Mouse (Mus musculus) lung, postnatal 4 days (tissue): ENCODE results near the gene Hs2st1.

Experiments used
- DNase-seq, 2 experiments: peaks; one replicate each; pipeline ENCODE4 v3.0.0; 2021

The Hs2st1 gene

DNA sequence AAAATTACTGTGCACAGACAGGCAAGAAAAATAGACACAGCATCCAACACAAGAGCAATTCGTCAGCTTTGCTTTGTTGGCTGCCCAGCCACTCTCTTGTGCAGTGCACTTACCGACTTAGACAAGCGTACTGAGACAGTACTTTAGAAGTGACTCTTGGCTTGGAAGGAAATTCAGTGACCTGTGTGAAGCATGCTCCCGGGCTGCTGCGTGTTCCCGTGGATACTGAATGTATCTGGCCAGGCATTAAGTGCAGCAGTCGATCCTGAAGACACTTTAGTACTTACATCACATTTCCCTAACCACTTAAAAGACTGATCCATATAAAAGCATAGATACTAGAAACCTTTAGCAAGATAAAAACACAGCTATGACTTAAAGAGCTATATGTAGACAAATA lies 68.1 kb downstream of the Hs2st1 start:
- no peak for DNase-seq

DNA sequence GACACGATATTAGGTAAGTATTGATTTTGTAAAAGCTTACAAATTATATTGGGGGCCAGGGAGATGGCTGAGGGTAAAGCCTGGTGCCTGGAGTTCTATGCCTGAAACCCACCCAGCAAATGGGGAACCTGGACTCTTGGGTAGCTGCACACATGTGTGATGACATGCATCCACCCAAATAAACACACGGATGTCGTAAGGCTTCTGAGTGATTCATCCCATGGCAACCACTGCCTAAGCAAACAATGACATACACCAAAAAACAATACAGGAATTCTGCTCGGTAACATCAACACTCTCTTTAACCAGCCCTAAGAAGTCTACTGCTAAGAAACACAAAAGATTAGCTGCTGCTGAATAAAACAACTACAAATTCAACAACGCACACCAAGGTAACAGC lies 73.2 kb downstream of the Hs2st1 start:
- no peak for DNase-seq

DNA sequence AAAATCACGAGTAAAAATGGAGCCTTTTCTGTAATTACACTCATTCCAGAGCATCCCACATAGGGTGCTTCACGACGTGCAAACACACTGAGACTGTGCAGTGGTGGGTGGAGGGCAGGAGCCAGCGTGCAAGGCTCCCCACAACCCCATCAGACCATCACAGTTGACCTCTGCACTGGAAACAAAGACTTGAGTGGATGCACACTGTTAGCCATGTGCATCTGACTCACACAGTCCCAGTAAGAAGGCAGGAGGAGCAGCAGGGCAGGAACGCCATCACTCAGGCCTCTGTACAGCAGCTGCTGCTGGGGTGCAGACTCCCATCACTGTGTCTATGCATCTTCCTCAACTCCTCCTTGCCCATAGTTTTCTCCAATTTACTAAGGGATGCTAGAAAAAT lies 75.1 kb downstream of the Hs2st1 start:
- DNase-seq = no peak

DNA sequence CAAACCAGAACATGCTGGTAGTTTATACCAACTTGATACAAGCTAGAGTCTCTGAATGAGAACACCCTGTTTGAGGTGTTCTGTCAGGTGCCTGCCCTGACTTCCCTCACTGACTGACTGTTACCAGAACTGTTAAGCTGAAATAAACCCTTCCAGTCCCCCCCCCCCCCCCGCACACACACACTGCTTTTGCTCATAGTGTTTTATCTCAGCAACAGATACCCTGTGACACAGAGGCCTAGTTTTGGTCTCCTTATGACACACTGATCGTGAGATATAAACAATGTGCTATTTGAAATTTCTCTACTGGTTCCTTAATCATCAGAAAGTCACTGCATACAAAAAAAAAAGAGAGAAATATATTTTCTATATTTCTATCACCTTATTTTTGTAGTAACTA lies 81.2 kb downstream of the Hs2st1 start:
- DNase-seq = no peak

DNA sequence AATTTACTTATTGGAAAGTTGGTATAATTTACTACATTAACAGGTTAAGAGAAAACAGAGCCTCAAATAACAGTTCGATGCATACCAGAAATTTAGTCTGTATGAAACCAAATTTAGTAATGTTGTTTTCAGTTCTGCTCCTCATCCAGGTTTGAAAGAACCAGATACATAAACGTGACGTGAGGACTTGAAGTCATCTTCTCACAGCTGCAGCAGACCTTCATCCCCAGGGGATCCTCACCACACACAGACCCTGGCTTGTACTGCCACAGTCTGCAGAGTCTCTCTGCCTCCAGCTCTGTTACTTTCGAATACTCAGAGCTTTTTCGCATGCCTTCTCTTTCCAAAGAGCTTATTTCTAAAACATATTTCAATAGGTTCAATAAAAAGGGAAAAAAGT lies 89.4 kb downstream of the Hs2st1 start:
- DNase-seq = no peak

DNA sequence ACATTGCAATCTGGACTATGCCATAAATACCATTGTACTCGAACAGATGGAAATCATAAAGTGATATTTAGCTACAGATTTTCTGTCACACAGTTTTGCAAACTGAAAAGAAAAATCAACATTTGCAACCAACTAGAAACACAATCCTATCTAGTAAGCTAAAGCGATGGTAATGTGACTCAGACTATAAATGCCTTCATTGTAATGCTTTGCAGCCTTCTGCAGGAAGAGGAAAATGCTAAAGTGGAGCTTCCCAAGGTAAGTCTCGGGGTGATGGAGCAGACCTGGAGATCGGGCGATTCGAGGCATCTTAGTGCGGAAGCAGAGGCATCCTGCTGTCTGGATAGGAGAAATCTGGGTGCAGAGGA lies 91.6 kb downstream of the Hs2st1 start:
- no peak for DNase-seq

DNA sequence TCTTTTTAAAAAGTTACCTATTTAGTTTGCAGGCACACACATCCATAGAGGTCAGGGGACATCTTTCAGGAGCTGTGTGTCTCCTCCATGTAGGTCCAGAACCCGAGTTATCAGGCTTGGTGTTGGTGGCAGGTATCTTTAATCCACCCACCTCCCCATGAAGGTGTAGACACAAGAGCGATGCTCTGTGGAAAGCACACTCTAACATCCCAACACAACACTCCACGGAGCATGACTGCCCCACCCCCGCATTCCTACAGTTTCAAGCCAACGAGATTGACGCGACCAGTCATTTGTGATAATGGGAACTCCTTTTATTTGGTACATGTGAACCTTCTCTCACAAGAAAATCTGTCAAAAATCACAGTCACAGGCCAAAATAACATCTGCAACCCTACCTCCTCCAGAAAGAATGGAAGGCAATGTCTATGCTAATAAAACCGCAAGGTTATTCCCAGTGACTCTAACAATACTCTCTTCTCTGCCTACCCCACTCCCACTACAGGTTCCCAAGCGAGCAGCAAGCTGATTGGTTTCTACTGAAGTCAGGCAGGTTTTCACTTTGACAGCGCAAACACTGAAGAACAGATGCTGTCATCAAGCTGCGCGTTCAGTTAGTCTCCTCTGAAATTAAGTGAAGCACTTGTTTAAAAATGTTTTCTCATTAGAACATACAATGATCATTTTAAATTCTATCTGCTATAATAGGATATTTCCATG lies 92.1 kb downstream of the Hs2st1 start:
- no peak for DNase-seq

DNA sequence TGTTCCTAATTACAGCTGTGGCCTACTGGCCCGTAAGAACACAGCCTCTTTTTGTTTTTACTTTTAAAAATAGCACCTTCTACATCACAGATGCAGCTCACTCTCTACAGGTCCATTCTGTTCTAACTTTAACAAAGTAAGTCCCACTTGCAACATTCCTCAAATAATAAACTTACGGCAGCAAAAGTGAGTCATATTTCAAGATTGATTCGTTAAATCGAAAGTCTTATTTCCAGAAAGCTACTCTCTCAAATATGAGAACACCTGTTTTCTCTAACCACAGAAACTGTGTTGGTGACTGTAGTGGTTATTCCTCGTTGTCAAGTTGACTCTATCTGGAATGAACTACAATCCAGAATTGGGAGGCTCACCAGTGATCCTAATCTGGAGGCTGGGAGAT lies 94.1 kb downstream of the Hs2st1 start:
- DNase-seq = no peak

DNA sequence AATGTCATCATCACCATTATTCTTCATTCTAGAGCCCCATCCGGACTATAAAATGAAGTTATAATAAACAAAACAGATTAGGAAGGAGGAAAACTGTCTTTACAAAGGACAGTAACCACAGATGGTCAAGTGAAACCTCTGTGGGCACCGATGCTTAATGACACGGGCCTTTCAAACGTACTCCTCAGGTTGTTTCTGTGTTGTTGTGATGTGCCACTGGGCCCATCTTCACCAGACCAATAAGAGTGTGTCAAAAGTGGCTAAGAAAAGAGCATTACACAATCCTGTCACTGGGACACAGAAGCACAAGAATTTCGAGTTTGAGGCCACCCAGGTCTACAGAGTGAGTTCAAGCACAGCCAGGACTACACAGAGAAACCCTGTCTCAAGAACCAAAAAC lies 95.3 kb downstream of the Hs2st1 start:
- DNase-seq = no peak

DNA sequence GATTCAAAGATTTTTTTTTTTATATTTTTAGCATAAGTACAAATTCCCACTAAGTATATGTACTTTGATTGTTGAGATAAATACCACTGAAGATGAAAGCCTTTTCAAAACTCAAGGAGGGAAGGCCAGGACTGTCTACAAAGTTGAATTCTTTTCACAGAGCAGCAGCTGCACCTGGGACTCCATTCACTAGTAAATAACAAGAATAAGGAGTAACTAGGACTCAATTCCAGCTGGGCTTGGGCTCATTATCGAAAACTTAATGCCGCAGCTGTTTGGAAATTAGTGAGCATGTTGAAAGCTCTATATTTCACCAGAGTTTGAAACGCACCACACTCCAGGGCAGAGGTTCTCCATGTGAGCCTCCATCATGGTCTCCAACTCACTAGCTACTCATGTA lies 98.0 kb downstream of the Hs2st1 start:
- DNase-seq = no peak

DNA sequence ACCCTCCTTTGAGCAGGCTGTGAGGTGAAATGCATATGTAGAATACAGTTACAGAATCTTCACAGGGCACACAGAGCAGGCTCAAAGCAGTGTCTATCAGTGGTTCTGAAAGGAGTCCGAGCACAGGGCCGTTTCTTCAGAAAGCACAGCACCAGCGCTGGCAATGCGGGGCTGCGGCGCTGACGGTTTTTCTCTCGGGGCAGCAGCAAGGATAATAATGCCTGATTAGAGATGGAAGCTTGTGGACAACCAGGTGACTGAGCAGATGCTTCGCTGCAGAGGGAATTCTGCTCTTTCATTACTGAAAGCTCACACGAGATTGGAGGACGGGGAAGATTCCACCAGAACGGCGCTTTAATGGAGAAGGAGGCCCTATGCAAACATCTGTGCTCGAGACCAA lies 99.1 kb downstream of the Hs2st1 start:
- DNase-seq = no peak

DNA sequence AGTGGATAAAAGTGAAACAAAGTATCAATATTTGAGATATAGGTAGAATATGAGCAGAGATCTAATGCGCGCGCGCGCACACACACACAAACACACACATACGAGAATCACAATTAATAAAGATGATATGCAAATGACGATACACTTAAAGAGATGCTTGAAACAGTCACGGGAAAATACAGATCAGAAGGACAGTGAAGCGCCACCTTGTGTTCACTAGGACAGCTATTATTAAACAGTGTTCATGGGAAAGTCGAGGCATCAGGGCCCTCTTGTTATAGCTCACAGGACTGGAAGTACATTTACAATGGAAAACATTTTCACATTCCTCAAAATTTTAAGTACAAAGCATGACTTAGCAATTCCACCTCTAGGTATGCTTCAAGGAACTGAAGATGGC lies 102.5 kb downstream of the Hs2st1 start:
- DNase-seq = no peak

DNA sequence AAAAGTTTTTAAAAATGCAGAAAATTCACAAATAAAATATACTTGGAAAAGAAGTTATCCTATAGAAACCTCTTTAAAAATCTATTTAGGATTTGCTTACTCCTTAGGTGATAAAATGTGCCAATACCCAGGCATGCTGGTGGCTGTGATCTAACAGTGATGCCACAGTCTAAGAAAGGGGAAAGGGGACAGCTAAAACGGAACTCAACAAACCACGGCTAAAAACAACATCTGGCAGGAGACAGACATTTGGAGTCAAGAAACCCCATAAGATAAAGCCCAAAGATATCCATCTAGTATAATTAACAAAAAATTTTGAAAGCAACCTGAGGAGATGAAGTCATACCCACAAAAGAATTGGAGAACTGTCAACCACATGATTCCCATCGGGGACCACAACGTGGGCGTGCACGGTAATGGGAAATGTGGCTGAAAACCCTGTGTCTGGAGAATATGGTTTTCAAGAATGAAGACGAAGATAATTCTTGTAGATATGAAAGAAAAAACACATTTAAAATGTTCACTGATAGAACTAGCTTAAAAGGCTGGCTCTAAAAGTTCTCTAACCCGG lies 103.8 kb downstream of the Hs2st1 start:
- no peak for DNase-seq

DNA sequence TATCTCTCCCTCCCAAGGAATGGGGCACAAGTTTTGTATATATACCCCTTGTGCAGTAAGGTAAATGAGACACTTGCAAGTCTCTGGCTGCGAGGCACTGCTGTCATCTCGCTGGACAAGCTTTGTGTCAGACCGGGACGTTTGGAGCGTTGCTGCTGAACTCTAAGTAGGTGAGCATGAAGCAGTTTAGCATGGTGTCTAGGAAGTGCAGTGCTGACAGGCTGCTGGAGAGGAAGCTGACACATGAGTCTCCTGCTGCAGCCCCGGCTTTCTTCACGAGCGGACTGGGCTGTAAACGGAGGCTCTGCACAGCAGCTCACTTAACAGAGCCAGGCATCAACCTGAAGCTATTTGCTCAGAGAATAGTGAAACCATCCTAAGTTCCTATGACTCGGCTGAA lies 107.3 kb downstream of the Hs2st1 start:
- no peak for DNase-seq

DNA sequence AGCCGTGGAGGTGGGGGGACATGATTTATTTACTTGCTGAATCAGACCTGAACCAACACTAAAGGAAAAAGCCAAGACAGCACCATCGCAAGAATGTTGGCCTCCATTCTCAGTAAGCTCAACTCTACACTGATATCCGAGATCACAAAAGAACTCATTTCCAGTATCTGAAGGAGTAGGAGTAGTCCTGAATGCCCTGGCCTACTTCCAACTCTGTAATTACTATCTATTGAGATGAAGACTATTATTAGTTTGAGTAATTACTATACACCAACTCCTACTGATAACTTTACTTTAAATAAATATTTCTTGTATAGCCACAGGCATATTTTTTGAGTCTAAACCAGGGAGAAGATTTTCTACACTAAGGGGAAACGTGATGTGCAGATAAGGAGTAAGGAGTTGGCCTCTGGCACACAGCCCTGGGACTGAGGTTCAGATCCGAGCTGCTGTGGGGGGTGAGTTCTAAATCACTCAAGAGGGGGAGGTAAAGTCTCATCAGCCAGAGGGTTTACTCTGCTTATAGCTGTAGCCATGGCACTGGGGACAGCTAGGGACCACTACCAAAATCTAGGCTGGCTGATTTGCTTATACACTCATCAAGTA lies 109.7 kb downstream of the Hs2st1 start:
- no peak for DNase-seq

DNA sequence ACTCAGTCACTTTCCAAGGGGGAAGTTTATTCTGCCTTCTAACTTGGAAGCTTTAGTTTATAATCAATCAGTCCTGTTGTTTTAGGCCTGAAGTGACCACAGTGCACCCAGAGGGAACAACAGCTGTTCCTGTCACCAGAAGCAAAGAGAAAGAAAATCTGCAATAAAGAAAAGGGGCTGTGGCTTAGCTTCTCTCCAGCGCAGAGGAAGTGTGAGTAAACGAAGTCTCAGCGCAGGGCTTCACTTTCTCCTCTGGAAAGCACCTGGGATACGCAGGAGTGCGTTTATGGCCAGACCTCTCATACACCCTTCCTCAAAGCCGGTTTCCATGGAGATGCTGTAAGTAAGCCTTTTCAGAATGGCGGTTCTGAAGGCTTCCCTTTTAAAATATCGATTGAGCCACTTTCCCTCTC lies 110.7 kb downstream of the Hs2st1 start:
- DNase-seq = no peak

DNA sequence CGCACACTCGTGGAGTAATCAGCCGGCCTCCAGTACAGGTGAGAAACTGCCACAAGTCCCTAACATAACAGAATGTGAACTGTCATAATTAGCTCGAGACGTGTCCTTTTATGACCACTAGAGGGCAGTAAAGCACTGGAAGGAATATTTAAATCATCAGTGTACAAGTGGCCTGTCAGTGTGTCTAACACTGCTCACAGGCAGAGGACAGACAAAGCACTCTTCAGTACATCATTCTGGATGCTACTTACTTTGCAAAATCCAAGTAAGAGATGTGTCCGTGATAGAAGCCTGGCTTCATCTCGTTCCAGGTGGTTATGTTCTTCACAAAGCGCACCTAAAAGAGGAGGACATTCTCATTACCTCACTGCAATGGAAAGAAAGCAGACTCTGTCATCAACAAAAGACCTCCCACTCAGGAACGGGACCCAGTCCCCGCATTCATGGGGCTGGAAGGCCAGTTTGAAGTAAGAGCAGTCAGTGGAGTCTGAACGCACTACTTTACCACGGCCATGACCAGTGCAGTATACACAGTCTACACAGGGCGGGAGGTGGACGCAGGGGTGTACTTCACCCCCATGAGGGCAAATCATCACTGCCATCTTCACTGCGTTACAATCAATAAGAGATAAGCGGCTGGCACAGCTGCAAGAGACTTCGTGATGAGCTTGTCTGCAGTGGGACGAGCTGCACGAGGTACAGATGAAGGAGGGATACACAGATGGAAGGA lies 116.1 kb downstream of the Hs2st1 start:
- peak in 1 of 2 experiments; percentile 46 for DNase-seq

DNA sequence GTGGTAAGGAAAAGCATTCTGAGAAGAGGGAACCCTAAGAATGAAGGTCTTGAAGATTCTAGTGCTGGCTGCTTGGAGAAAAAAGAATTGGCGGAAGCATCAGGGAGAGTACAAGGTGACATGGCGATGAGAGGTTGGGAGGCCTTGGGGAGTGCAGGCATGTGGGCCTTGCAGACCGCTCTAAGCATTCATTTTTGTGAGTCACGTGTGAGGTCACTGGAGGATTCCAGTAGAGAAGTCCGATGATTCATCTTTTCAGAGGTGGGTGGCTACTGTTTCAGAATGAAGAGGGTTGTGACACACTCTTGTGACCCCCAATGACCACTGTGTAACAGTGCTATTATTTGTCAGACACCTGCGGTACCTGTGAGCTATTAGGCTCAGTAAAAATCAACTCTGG lies 121.0 kb downstream of the Hs2st1 start:
- no peak for DNase-seq

DNA sequence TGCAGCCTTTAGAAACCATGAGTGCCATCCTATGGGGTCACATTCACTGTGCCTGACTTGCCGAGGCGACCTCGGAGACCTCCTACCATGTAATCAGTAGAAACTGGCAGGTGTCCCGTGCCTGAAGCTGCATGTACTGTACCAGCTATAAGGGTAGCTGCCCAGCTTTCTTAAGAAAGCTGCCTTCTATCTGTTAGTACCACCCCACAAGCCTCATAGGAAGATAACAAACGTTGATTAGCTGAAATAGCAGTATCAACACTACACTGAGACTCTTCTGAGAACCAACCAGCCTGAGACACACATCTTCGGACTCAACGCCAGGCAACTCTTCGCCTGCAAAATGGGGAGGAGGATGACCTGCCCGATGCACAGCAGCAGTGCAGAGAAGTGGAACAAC lies 122.1 kb downstream of the Hs2st1 start:
- no peak for DNase-seq

DNA sequence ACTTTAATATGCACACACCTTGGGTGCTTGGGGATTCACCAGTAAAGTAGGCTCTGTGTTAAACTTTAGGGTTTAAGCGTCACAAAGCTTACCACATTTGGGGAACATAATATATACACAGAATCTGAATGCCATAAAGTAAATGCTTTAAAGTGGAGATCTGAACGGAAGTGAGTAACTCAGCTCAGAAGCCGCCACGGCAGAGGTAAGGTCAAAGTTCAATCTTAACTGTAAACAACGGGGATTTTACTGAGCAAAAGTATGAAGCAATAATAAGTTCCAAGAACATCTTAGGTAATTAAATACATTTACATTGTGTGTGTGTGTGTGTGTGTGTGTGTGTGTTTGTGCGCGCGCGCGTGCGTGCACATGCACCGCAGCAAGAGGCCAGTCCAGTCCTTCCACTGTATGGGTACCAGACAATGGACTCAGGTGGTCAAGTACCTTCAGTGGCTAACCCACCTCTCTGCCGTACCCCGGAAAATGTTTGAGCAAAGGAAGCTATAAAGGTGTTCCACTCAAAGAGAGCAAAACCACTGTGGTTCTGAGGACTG lies 123.8 kb downstream of the Hs2st1 start:
- no peak for DNase-seq

DNA sequence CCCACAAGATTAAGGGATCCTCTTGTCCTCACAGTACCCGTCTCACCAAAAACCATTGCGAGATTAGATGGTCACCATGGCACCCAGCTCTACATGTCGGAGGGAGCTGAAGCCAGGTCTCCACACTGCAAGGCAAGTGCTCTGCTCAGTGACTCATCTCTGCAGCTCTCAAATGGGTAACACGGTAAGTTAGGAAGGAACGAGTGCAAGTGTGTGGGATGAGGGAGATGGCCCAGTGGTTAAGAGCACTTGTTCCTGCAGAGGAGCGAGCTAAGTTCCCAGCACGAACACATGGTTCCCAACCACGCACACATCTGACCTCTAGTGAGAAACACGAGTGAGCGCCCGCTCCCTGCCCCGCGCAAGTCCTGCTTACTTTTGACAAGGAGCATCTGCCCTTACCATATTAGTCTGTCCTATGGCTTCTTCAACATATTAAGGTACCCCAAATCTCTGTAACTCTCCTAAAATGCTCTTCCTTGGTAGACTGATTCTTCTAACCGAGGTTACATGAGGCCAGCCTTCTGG lies 132.0 kb downstream of the Hs2st1 start:
- no peak for DNase-seq

DNA sequence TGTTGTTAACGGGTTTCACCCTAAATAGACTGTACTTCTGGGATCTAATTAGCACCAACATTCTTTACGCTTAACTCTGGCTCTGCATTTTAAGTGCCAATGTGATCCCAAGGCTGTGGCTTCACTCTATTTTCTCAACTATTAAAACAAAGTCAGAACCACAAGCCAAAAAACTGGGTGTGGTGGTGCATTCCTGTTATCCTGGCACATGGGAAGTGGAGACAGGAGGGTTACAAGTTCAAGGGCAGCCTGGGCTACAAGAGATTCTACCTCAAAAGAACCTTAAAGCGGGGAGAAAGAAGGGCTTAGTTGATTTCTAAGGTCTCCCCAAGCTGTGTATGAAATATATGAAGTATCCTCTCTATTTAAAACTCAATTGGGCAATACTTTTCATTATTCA lies 133.9 kb downstream of the Hs2st1 start:
- no peak for DNase-seq

DNA sequence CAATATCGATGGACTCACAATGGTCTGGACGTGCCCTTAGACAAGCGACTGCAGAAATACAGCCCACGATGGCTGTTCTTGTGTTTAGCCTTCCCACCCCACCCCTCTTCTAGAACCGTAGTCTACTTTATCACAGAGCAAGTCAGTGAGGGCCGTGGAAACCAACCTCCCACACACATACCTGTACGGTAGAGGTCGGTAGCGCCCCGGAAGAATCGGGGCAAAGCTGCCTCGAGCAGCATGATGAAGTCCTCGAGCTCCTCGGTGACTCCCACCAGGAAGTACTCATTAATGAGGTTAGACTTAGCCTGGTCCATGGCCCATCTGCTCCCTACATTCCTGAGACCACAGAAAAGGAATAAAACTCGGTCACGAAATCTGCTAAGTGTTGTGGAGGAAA lies 134.7 kb downstream of the Hs2st1 start:
- no peak for DNase-seq

DNA sequence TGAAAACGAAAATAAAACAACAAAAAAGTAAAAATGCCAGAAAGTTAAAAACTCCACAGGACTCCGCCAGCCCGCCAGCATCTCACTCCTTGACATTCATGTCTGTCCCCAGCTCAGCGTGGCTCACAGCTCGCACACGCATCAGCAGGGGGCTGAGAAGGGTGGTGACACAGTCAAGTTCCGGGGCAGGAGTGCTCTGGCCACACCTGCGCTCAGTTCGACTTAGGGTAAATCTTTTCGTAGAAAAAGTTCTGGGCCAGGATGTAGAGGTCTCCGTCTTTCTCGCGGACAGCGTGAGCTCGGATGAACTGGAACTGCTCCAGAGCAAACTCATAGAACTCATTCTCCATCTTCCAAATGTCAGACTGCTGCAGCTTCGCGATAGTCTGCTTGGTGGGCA lies 135.7 kb downstream of the Hs2st1 start:
- DNase-seq = no peak
